Mouse (Mus musculus) cerebellum, postnatal 25 days (tissue): ENCODE results near the gene Jade1.

ENCODE experiments used
- DNase-seq, 2 experiments: peaks; one replicate each; pipeline ENCODE4 v3.0.0; 2021; ENCODE audit warnings: mixed read lengths in 2 of 2

Jade1 gene

GRCm38 (mm10) chr3:41555491-41556381 lies at the start of gene Jade1:
Gene Jade1, plus strand, starts transcription at chr3:41555731.
- no peak for DNase-seq

- DNase-seq, result no peak
Measured at GRCm38 (mm10) chr3:41509441-41509840, 46.1 kb upstream of the Jade1 start.

GRCm38 (mm10) chr3:41510191-41510590 lies 45.3 kb upstream of the Jade1 start:
- no peak for DNase-seq

GRCm38 (mm10) chr3:41510750-41511149 lies 44.8 kb upstream of the Jade1 start:
- no peak for DNase-seq

DNA sequence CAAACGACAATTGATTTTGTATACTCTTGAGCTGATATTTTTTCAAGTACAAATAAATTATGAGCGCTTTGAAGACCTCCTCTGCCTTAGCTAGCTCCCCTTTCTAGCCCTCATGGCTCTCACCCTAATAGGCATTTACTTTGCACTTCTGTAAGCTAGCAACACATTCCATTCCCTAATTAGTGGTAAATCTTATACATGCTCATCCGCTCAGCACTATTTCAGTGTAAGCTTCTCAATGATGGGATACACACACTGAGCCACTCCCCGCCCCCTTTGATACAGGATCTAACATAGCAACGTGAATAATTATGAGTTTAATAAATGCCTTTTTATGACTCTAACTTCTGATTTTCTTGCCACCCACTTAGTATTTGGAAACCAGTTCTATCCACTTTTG lies 41.5 kb upstream of the Jade1 start:
- no peak for DNase-seq

DNA sequence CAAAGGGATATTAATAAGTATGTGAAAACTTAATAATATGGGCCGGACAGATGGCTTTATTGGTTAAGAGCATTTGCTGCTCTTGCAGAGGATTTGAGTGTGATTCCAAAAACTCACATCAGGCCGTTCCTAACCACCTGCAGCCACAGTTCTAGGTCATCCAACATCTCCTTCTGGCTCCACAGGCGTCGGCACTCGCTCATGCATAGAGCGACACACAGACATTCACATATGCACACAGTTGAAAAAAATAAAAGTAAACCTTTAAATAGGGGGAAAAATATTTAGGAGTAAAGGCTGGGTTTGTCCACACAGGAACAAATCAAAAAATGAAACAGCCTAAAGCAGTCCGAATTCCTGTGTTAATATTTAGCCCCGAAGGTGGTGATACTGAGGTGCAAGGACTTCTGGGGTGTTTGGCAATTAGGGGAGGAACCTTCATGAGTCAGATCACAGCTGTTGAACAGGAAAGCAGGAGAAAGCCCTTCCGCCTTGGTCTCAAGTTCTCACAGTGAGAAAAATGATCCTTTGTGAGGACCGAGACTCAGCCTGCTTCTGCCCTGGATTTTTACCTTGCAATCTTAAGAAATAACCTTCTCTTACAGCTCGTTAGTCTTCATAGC lies 40.7 kb upstream of the Jade1 start:
- DNase-seq, result no peak

GRCm38 (mm10) chr3:41516961-41517518 lies 38.5 kb upstream of the Jade1 start:
- no peak for DNase-seq

DNA sequence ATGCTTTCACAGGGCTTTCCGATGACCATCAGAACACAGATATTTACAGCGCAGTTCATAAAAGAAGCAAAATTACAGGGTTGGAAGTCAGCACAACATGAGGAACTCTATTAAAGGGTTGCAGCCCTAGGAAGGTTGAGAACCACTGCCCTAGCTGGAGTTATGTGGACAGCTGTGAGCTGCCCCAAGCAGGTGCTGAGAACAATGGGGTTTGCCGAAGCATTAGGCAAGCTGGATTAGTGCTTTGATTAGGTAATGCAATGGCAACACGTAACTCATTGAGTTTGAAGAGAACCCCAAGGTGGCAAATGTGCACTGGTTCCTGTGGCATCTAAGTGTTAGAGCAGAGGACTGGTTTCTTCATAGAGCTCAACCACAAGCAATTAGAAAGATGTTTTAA lies 34.6 kb upstream of the Jade1 start:
- no peak for DNase-seq

DNA sequence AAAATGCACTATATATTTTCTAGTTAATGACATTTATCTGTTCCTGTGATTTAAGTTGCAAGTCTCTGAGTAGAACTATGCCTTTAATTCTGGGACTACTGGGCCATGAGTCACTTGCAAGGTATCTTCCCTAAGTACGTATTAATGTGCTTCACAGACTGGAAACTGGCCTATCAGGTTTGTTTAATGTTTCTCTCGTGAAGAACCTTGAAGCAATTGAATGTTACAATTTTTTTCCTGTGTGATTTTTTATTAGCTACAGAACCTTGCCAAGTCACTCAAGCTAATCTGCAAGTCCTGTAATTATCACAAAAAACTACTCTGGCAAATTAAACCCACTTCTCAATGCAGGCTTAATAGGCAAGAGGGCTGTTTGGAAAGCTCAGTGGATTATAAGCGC lies 33.8 kb upstream of the Jade1 start:
- no peak for DNase-seq

DNA sequence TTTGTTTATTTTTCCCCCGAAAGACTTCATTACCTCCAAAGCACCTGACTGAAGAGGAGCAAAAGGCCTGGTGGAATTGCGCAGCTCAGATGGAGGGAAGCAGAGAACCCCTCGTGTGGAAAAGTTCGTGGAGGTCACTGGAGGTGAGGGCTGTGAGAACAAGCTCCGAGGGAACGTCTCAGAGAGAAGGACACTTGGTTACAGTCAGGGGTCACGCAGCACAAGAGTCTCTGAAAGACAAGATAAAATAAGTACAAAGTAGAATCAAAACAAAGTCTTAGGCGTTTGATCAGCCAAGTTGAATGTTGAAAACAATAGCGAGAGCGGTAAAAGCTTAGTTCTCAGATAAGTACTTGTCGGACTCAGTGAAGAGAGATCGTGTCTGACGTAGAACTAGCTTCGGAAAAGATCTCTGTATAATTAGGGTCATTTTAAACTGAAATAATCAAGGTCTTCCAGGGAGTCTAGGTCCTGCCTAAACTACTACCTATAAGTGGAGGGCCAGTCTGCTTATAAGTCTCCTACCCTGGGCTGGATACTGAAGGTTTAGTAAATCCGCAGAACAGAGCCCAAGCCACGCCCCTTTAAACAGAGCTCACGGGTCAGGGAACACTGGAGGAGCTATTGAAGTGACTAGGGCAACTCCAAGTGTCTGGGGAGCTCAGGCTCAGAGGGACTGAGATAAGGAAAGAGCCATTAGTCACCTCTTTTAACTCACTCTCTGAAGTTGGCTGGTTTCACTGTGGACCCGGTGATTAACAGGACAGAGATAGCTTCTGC lies 33.1 kb upstream of the Jade1 start:
- no peak for DNase-seq

DNA sequence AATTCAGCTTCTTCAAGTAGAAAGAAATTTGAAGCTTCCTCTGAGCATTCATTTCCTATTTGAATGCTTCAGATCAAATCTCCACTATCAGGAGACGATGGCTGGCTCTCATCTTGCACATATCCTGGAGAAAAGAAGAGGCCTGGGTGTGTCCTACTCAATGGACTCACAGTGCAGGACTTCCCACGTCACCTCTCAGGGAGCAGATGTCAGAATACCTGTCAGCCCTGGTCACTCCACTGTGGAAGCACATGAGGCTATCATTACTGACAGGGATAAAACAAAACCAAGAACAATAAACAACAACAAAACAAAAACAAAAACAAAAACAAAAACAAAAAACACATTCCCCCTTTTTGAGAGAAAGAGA lies 32.5 kb upstream of the Jade1 start:
- no peak for DNase-seq

DNA sequence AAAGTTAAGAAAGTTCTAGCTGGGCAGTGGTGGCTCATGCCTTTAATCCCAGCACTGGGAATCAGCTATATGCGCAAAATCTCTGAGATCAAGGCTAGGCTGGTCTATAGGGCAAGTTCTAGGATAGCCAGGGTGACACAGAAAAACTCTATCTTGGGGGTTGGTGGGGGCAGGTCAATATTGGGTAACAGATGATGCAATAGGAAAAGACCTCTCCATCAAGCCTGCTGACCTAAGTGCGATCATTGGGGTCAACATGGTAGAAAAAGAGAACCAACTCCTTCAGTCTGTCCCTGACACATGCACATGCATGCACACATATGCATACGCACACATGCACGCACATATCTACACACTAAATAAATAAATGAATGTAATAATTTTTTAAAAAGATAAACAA lies 32.1 kb upstream of the Jade1 start:
- no peak for DNase-seq

DNA sequence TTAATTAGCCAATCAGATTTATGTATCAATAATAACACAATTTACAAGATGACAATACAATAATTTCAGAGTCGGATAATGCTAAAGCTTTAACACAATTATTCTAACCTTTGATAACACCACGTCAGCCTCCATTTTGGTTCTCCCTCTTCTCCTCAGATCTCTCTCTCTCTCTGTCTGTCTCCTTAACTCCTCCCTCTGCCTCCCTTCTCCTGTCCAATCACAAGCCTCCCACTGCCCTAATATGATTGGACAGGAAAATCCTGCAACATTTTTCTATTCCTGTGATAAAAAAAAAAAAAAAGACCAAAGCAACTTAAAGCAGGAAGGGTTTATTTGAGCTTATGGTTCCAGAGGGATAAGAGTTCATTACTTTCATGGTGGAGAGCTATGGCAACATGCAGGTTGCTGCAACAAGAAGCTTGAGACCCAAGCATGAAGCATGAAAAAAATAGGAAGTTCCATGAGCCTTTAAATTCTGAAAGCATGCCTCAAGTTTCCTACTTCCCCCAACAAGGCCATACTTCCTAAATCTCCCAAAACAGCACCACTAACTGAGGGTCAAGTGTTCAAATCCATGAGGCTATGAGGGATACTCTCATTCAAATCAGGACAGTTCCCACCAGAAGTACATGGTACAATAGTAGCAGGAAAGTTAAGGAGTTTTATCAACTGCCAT lies 27.1 kb upstream of the Jade1 start:
- DNase-seq, result no peak

- DNase-seq, result no peak
Measured at GRCm38 (mm10) chr3:41530156-41530555, 25.4 kb upstream of the Jade1 start.

GRCm38 (mm10) chr3:41531541-41531940 lies 24.0 kb upstream of the Jade1 start:
- no peak for DNase-seq

DNA sequence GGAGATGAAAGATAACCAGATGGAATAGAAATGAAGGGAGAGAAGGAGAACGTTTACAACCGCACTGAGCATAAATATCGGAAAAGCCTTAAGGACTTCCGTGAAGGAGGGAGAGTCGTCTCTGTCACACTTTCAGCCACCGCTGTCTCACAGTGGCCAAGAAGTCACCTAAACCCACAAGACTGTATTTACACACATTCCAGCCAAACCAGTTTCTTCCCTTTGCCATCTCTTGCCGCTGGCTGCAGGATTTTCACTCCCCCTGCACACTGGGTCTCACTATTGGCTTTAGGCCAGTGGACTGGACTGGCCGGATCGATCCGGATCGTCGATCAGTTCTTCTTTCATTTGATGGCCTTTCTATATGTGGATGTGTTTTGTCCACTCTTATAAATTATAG lies 23.4 kb upstream of the Jade1 start:
- no peak for DNase-seq

GRCm38 (mm10) chr3:41533660-41534059 lies 21.9 kb upstream of the Jade1 start:
- DNase-seq, result no peak

GRCm38 (mm10) chr3:41537957-41538356 lies 17.6 kb upstream of the Jade1 start:
- no peak for DNase-seq

GRCm38 (mm10) chr3:41541313-41541712 lies 14.2 kb upstream of the Jade1 start:
- DNase-seq, result no peak

- DNase-seq, result no peak
Measured at GRCm38 (mm10) chr3:41544451-41544850, 11.1 kb upstream of the Jade1 start.

DNA sequence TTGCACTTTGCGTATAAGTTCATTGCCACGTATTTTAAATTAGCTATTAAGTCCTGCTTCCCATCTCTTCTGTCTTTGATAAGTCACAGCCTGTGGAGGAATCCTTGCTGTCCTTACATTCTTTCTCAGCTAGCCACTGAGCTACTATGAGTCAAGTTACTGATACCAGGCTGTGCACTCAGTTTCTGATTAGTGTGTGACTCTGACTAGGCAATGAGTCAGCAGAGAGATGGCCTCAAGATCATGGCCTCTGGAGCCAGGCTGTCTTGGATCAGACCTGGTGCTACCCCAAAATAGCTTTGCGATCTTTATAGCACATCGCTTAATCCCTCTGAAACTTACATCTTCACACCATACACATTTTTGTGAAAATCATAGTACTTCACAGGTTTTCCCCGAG lies 8.2 kb upstream of the Jade1 start:
- no peak for DNase-seq

DNA sequence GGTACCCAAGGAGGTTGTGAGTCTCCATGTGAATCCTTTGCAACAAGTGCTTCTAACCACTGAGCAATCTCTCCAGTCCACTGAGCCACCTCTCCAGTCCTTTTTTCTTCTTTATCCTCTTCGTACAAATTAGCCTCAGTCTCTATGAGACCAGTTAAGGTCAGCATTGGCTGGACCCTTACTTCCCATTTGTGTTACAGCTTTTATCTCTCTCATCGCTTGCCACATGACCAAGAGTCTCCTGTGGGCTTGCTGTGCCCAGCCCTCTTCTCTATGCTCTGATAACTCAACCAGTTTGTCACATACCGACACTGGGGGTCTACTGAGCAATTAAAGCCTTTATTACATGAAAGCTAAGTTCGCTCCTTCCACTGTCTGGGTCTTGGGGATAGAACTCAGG lies 7.3 kb upstream of the Jade1 start:
- DNase-seq, result no peak

DNA sequence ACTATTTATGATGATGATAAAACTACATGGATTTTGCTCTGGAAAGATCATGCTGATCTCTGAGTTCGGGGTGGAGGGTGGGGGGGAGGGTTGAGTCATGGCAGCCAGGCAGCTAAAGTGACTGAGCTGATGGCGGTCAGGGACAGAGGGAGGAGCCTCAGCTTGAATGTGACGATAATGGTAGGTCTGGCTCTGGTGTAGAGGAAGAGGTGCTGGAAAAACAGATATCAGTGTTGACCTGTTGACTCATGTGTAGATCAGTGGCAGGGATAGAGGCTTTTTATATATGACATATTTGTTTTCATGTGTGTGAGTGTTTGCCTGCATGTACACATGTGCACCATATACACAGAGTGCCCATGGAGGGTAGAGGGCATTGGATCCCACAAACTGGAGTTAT lies 3.9 kb upstream of the Jade1 start:
- no peak for DNase-seq
